Mouse (Mus musculus): Measurements from ENCODE around the gene Trmt1l. TPM values are rescaled to one million over a fixed set of nuclear protein-coding genes. Genes with fewer than 3 reads are reported as not detected.
A peak's percentile ranks its signal among the peaks of the same experiment; 100 is the strongest.

Trmt1l gene
- polyA plus RNA-seq, 1 experiment from 2014 or later: 27.9 TPM

DNA sequence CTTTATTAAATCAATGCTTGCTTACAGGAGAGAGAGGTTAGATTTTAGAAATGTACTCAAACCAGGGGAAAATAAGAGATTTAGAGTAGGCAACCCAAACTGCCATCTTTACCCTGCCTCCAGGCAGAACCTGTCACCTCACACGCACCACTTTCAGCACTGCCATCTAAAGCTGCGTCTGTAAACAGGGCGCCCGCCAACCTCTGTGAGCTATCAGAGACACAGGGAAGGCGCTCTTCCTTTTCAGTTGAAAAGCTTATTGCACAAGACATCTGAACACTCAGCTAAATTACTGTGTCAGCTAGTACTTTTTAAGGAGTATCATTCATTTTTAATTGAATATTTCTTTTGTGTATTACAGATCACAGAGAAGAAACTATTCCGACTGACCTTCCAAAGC lies 61.5 kb downstream of the Trmt1l start:
- Histone ChIP-seq H3K9me3 (replicated peaks; ENCODE audit: low read length) (no peaks in the 10 kb centered on the region), H3K4me1 (replicated peaks; ENCODE audit: insufficient read depth, low read length) (0 out of 2 replicates have a peak, but pooled peaks cover 3% of the 10 kb centered on the region), H3K36me3 (ENCODE audit: insufficient read depth, low read length) (no peaks in the 10 kb centered on the region), H3K27me3 (ENCODE audit: insufficient read depth, low read length) (no peaks in the 10 kb centered on the region), H3K4me3 (replicated peaks; ENCODE audit: low read depth, low read length) (no peak overlapping the region), H3K9ac (ENCODE audit: low read depth, low read length) (no peak overlapping the region), H3K4me2 (ENCODE audit: low read length) (no peak overlapping the region), H3K27ac (no peak overlapping the region)
- no peak for TF ChIP-seq CTCF (IDR thresholded peaks at IDR 0.05; ENCODE audit: low read depth)
- WGBS: 83% methylated on average over 6 of the region's 6 CpGs
- DNase-seq (ENCODE audit: low spot score): no peak
- no peak for ATAC-seq (replicated peaks; ENCODE audit: low FRiP score, low read depth)

DNA sequence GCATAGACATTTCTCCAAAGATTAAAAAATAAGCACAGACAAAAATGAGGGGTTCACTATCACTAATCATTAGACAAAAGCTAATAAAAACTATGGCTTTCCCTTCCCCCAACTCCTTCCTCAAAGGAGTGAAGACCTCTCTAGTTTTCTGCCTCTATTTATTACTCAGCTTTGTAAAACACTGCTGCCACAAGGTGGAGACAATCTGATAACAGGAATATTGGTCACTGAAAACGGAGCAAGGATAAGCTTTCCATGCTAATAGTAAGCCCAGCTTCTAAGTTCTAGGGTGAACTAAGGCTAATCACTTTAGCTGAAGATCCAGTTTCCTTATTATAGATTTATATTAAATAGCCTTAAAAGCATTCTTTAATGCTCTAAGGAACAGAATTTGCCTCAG lies 64.1 kb downstream of the Trmt1l start:
- TF ChIP-seq CTCF (IDR thresholded peaks at IDR 0.05; ENCODE audit: low read depth): peak; percentile 65
- Histone ChIP-seq H3K27me3 (ENCODE audit: insufficient read depth, low read length) (no peaks in the 10 kb centered on the region), H3K4me2 (ENCODE audit: low read length) (no peak overlapping the region), H3K36me3 (ENCODE audit: insufficient read depth, low read length) (no peaks in the 10 kb centered on the region), H3K4me1 (replicated peaks; ENCODE audit: insufficient read depth, low read length) (0 out of 2 replicates have a peak, but pooled peaks cover 3% of the 10 kb centered on the region), H3K9me3 (replicated peaks; ENCODE audit: low read length) (no peaks in the 10 kb centered on the region), H3K4me3 (replicated peaks; ENCODE audit: low read depth, low read length) (no peak overlapping the region), H3K9ac (ENCODE audit: low read depth, low read length) (no peak overlapping the region), H3K27ac (no peak overlapping the region)
- peak; percentile 50 for DNase-seq (ENCODE audit: low spot score)
- WGBS: 34% methylated on average over 1 of the region's 1 CpGs
- ATAC-seq (replicated peaks; ENCODE audit: low FRiP score, low read depth): no peak

DNA sequence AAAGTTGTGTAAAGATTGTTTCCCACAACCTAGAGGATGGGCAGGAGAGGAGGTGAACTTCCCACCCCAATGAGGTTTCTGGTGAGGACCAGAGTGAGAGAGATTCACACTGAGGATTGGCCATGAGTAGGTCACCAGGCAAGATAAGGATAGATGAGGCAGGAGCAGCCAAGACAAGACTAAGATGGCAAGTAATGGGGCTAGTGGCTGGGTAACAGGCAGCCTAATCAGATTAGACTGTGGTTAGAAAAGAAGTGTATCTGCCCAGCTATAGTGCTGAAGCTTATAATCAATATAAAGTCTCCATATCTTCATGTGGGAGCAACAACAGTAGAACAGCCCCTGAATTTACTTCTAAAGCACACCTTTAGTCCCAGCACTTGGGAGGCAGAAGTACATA lies 65.5 kb downstream of the Trmt1l start:
- no peak for TF ChIP-seq CTCF (IDR thresholded peaks at IDR 0.05; ENCODE audit: low read depth)
- Histone ChIP-seq H3K27me3 (ENCODE audit: insufficient read depth, low read length) (no peaks in the 10 kb centered on the region), H3K4me3 (replicated peaks; ENCODE audit: low read depth, low read length) (no peak overlapping the region), H3K27ac (no peak overlapping the region), H3K4me2 (ENCODE audit: low read length) (no peak overlapping the region), H3K9ac (ENCODE audit: low read depth, low read length) (no peak overlapping the region), H3K4me1 (replicated peaks; ENCODE audit: insufficient read depth, low read length) (peaks cover 3% of the 10 kb centered on the region; the same call in 1 of the 2 replicates), H3K9me3 (replicated peaks; ENCODE audit: low read length) (no peaks in the 10 kb centered on the region), H3K36me3 (ENCODE audit: insufficient read depth, low read length) (no peaks in the 10 kb centered on the region)
- DNase-seq (ENCODE audit: low spot score): no peak
- no peak for ATAC-seq (replicated peaks; ENCODE audit: low FRiP score, low read depth)

DNA sequence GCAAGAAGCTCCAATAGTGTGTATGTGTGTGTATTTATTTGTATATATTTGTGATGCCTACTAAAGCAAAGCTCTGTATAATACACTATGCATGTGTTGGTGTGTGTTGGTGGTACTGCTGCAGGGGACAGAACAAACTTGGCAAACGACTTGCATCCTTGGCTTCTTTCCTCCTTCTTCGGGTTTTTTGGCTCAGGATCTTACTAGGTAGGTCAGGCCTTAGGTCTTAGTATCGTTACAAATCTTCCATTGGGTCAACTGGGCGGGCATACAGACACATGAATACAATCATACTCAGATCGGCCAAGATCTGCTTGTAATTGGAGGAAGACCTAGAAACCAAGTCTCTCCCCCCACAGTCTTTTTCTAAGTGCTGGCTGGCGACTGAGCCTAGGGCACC lies 66.4 kb downstream of the Trmt1l start:
- ATAC-seq (replicated peaks; ENCODE audit: low FRiP score, low read depth): no peak

DNA sequence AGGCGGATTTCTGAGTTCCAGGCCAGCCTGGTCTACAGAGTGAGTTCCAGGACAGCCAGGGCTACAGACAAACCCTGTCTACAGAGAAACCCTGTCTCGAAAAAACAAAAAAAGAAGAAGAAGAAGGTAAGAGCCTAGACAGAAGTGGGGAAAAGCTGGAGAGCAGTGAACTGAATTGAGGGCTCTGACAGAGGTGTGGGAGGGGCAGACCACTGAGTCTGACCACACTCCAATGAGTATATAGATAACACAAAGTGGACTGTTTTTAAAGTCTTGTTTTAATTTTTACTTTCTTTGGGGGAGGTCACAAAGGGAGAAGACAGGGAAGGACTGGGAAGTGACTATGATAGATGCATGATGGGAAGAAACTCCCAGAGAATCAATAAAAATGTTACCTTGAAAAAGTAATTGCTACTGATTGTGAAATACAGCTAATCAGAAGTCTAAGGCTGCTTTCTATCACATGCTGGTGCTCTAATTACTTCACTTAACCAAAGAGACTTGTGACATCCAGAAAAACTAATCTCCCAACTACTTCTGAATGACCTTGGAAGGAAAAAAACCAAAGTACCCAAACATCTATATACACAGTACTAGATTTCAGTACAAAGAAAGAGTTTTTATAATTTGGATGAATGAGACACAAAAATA lies 67.4 kb downstream of the Trmt1l start:
- Histone ChIP-seq H3K36me3 (ENCODE audit: insufficient read depth, low read length) (no peaks in the 10 kb centered on the region), H3K9me3 (replicated peaks; ENCODE audit: low read length) (no peaks in the 10 kb centered on the region), H3K4me1 (replicated peaks; ENCODE audit: insufficient read depth, low read length) (peaks cover 3% of the 10 kb centered on the region; the same call in 1 of the 2 replicates), H3K4me3 (replicated peaks; ENCODE audit: low read depth, low read length) (no peak overlapping the region), H3K27me3 (ENCODE audit: insufficient read depth, low read length) (no peaks in the 10 kb centered on the region), H3K4me2 (ENCODE audit: low read length) (no peak overlapping the region), H3K9ac (ENCODE audit: low read depth, low read length) (no peak overlapping the region), H3K27ac (no peak overlapping the region)
- ATAC-seq (replicated peaks; ENCODE audit: low FRiP score, low read depth) (no peak), DNase-seq (ENCODE audit: low spot score) (no peak)
- 94% methylated on average over 2 of the region's 2 CpGs for WGBS
- TF ChIP-seq CTCF (IDR thresholded peaks at IDR 0.05; ENCODE audit: low read depth): no peak

More for the DNA sequence above, 66.4 kb downstream of the Trmt1l start:
- Histone ChIP-seq H3K27ac (no peak overlapping the region), H3K9me3 (replicated peaks; ENCODE audit: low read length) (no peaks in the 10 kb centered on the region), H3K4me2 (ENCODE audit: low read length) (no peak overlapping the region), H3K36me3 (ENCODE audit: insufficient read depth, low read length) (no peaks in the 10 kb centered on the region), H3K4me1 (replicated peaks; ENCODE audit: insufficient read depth, low read length) (peaks cover 3% of the 10 kb centered on the region; the same call in 1 of the 2 replicates), H3K27me3 (ENCODE audit: insufficient read depth, low read length) (no peaks in the 10 kb centered on the region), H3K4me3 (replicated peaks; ENCODE audit: low read depth, low read length) (no peak overlapping the region), H3K9ac (ENCODE audit: low read depth, low read length) (no peak overlapping the region)
- no peak for DNase-seq (ENCODE audit: low spot score)
- WGBS: 52% methylated on average over 6 of the region's 6 CpGs
- TF ChIP-seq CTCF (IDR thresholded peaks at IDR 0.05; ENCODE audit: low read depth): no peak

GRCm38 (mm10) chr1:151497028-151497427 lies 68.7 kb downstream of the Trmt1l start:
- peak; percentile 68 for TF ChIP-seq CTCF (IDR thresholded peaks at IDR 0.05; ENCODE audit: low read depth)
- Histone ChIP-seq H3K4me1 (replicated peaks; ENCODE audit: insufficient read depth, low read length) (peaks cover 3% of the 10 kb centered on the region; the same call in 1 of the 2 replicates), H3K27me3 (ENCODE audit: insufficient read depth, low read length) (no peaks in the 10 kb centered on the region), H3K4me3 (replicated peaks; ENCODE audit: low read depth, low read length) (no peak overlapping the region), H3K9me3 (replicated peaks; ENCODE audit: low read length) (no peaks in the 10 kb centered on the region), H3K27ac (no peak overlapping the region), H3K36me3 (ENCODE audit: insufficient read depth, low read length) (no peaks in the 10 kb centered on the region), H3K9ac (ENCODE audit: low read depth, low read length) (no peak overlapping the region), H3K4me2 (ENCODE audit: low read length) (no peak overlapping the region)
- DNase-seq (ENCODE audit: low spot score) (no peak), ATAC-seq (replicated peaks; ENCODE audit: low FRiP score, low read depth) (no peak)
- WGBS: 90% methylated on average over 8 of the region's 8 CpGs

DNA sequence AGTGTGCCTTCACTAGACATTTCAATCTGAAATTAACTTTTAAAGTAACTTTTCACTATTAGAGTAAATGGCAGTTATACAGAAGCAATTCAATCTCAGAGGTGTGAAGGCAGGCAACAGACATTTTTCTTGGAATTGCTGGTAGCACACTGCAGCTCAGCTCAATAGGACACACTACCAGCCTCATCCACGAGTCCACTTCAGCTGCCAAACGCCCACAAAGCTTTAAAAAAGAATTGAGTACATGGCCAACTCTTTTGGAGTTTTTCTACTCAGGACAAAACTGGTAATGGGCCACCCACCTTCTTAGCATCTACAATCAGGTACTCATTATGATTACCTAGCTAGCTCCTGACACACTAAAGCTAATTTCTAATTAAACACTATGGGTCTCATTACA lies 69.6 kb downstream of the Trmt1l start:
- TF ChIP-seq CTCF (IDR thresholded peaks at IDR 0.05; ENCODE audit: low read depth): no peak
- no peak for ATAC-seq (replicated peaks; ENCODE audit: low FRiP score, low read depth)
- H3K27ac ChIP-seq: no peak overlapping the region
- no peaks in the 10 kb centered on the region for H3K36me3 ChIP-seq (ENCODE audit: insufficient read depth, low read length)
- no peaks in the 10 kb centered on the region for H3K9me3 ChIP-seq (replicated peaks; ENCODE audit: low read length)
- DNase-seq (ENCODE audit: low spot score): no peak
- H3K9ac ChIP-seq (ENCODE audit: low read depth, low read length): no peak overlapping the region
- WGBS: 67% methylated on average over 2 of the region's 2 CpGs
- H3K4me3 ChIP-seq (replicated peaks; ENCODE audit: low read depth, low read length): no peak overlapping the region
- H3K4me2 ChIP-seq (ENCODE audit: low read length): no peak overlapping the region
- no peaks in the 10 kb centered on the region; the same call in 1 of the 2 replicates for H3K4me1 ChIP-seq (replicated peaks; ENCODE audit: insufficient read depth, low read length)
- no peaks in the 10 kb centered on the region for H3K27me3 ChIP-seq (ENCODE audit: insufficient read depth, low read length)
